Comparison of ENCODE assay signal across 15 mouse cellular contexts in the genomic region with DNA sequence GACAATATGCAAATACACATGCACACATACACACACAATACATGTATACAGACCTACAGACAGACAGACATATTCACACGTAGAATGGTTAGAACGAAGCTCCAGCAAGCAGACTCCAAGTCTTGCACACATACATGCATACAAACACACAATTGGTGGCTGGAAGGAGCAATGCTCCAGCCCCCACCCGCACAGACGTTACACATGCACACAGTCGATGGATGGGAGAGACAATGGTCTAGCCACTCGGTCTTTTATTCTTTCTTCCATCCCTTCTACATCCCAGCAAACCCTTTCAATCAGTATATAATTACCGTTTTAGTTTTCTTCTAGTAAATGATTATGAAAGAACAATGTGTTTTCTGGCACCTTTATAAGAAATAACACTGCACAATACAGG.
"Had no signal": no experiment of that assay in that cellular context is flagged by ENCODE, and none has a peak within 500 bp of the region (broad histone marks: within the 10 kb centered on the region; RNA-seq: fewer than 3 reads in every experiment).

No protein-coding gene starts in this region.

- H3K27ac ChIP-seq: limb, embryonic 12.5 days; limb, embryonic 15.5 days; liver, embryonic 14.5 days; macrophage; midbrain, embryonic 13.5 days had no signal

- DNase-seq: kidney, postnatal 14 days; kidney, postnatal 4 days; left cerebral cortex, postnatal 4 days; liver, postnatal 0 days; lung, embryonic 14.5 days; thymus, adult 18-20 months; thymus, postnatal 14 days; thymus, postnatal 4 days had no signal

- H3K4me2 ChIP-seq: limb, embryonic 12.5 days; limb, embryonic 15.5 days; liver, embryonic 11.5 days; lung, embryonic 14.5 days; midbrain, embryonic 13.5 days had no signal

- H3K9ac ChIP-seq: limb, embryonic 12.5 days; limb, embryonic 15.5 days; liver, embryonic 14.5 days; liver, postnatal 0 days; lung, embryonic 14.5 days; midbrain, embryonic 13.5 days had no signal

- H3K27me3 ChIP-seq: limb, embryonic 12.5 days; limb, embryonic 15.5 days; midbrain, embryonic 13.5 days had no signal

- ATAC-seq: liver, postnatal 0 days; lung, postnatal 0 days; midbrain, embryonic 13.5 days had no signal

- H3K4me3 ChIP-seq: limb, embryonic 12.5 days; limb, embryonic 15.5 days; midbrain, embryonic 13.5 days had no signal

- H3K9me3 ChIP-seq: limb, embryonic 12.5 days; limb, embryonic 15.5 days; midbrain, embryonic 13.5 days had no signal

- H3K36me3 ChIP-seq: limb, embryonic 12.5 days; limb, embryonic 15.5 days; midbrain, embryonic 13.5 days had no signal
